Mouse (Mus musculus) hindlimb bud, embryonic 11.5 days (tissue): ENCODE results near the gene Gm9999.
A peak's percentile ranks its signal among the peaks of the same experiment; 100 is the strongest.
"Not testable (repeated sequence)": the region's sequence is repeated elsewhere in the genome, so short reads cannot be mapped to it uniquely, and the experiment has no call there.

ENCODE experiments used
- DNase-seq: peaks from one replicate; pipeline ENCODE4 v3.0.0-alpha.2; 2012; ENCODE audit warnings: low read depth, low spot score; ENCODE audit errors: extremely low spot score

Gm9999 gene

GRCm38 (mm10) chr7:46983280-46983679, at the start of gene Gm9999:
Gm9999 (plus strand) TSS chr7:46983580.
- no peak for DNase-seq

GRCm38 (mm10) chr7:46934788-46935187, 48.6 kb upstream of the Gm9999 start:
- no peak for DNase-seq

- no peak for DNase-seq
These were observed 47.5 kb upstream of the Gm9999 start for GRCm38 (mm10) chr7:46935847-46936246.

GRCm38 (mm10) chr7:46957831-46958691, 25.3 kb upstream of the Gm9999 start, which contains the start of gene Uevld:
Uevld (minus strand) TSS chr7:46958527.
- DNase-seq = peak; percentile 24

- no peak for DNase-seq
These were observed 24.5 kb upstream of the Gm9999 start for GRCm38 (mm10) chr7:46958853-46959252.

- no peak for DNase-seq
These were observed 22.4 kb upstream of the Gm9999 start for GRCm38 (mm10) chr7:46960991-46961390.

GRCm38 (mm10) chr7:46962132-46962531, 21.2 kb upstream of the Gm9999 start:
- DNase-seq = no peak

- peak; percentile 70 for DNase-seq
These were observed 20.4 kb upstream of the Gm9999 start for GRCm38 (mm10) chr7:46962806-46963618.

GRCm38 (mm10) chr7:46964070-46964469, 19.3 kb upstream of the Gm9999 start:
- no peak for DNase-seq

- DNase-seq = no peak
These were observed 13.5 kb upstream of the Gm9999 start for GRCm38 (mm10) chr7:46969898-46970297.

- DNase-seq = no peak
These were observed 8.7 kb upstream of the Gm9999 start for GRCm38 (mm10) chr7:46974648-46975047.

GRCm38 (mm10) chr7:46975456-46975855, 7.9 kb upstream of the Gm9999 start:
- no peak for DNase-seq

- DNase-seq = no peak
These were observed 2.5 kb downstream of the Gm9999 start for GRCm38 (mm10) chr7:46985718-46986505.

GRCm38 (mm10) chr7:46986646-46987045, 3.3 kb downstream of the Gm9999 start:
- no peak for DNase-seq

GRCm38 (mm10) chr7:46987073-46987472, 3.7 kb downstream of the Gm9999 start:
- no peak for DNase-seq

- not testable (repeated sequence) for DNase-seq
These were observed 6.0 kb downstream of the Gm9999 start for GRCm38 (mm10) chr7:46989387-46989786.

- DNase-seq = no peak
These were observed 9.7 kb downstream of the Gm9999 start for GRCm38 (mm10) chr7:46993079-46993478.

- DNase-seq = no peak
These were observed 12.2 kb downstream of the Gm9999 start for GRCm38 (mm10) chr7:46995558-46995957.

GRCm38 (mm10) chr7:46997008-46997407, 13.6 kb downstream of the Gm9999 start:
- no peak for DNase-seq

- DNase-seq = no peak
These were observed 14.4 kb downstream of the Gm9999 start for GRCm38 (mm10) chr7:46997644-46998395.
